Mouse (Mus musculus): ENCODE measurements around the gene Slc7a14.

GRCm38 (mm10) chr3:31259553-31260255 lies 50.5 kb downstream of the Slc7a14 start:
- TF ChIP-seq POLR2A (IDR thresholded peaks at IDR 0.05; ENCODE audit: low read depth, low read length) (no peak), CTCF (IDR thresholded peaks at IDR 0.05; ENCODE audit: extremely low read depth, insufficient read length, insufficient replicate concordance, low read depth, low read length) (no peak)
